Mouse (Mus musculus) 3134 (cell line): Measurements from ENCODE around the gene Cdk2ap2.
"Not testable (repeated sequence)": the region's sequence is repeated elsewhere in the genome, so short reads cannot be mapped to it uniquely, and the experiment has no call there.

Experiments
- DNase-seq: peaks from one replicate; pipeline ENCODE4 v3.0.0-alpha.2; 2011; ENCODE audit warnings: low spot score; ENCODE audit not compliant: insufficient read length; ENCODE audit errors: extremely low read depth

Cdk2ap2 gene

GRCm38 (mm10) chr19:4096642-4097440 lies at the start of gene Cdk2ap2:
Gene Cdk2ap2 (plus strand): TSS chr19:4097182.
- peak; percentile 100 for DNase-seq

GRCm38 (mm10) chr19:4047859-4048258 lies 49.1 kb upstream of the Cdk2ap2 start:
- peak; percentile 37 for DNase-seq

- DNase-seq, result not testable (repeated sequence)
These were observed 47.9 kb upstream of the Cdk2ap2 start for GRCm38 (mm10) chr19:4049069-4049468.

GRCm38 (mm10) chr19:4051016-4051415 lies 46.0 kb upstream of the Cdk2ap2 start:
- DNase-seq, result no peak

GRCm38 (mm10) chr19:4051741-4052515 lies 45.1 kb upstream of the Cdk2ap2 start:
- no peak for DNase-seq

GRCm38 (mm10) chr19:4052516-4053030 lies 44.4 kb upstream of the Cdk2ap2 start:
- DNase-seq, result no peak

GRCm38 (mm10) chr19:4054613-4055012 lies 42.4 kb upstream of the Cdk2ap2 start:
- no peak for DNase-seq

GRCm38 (mm10) chr19:4055216-4055946 lies 41.6 kb upstream of the Cdk2ap2 start:
- DNase-seq, result no peak

- no peak for DNase-seq
These were observed 40.9 kb upstream of the Cdk2ap2 start for GRCm38 (mm10) chr19:4055947-4056693.

GRCm38 (mm10) chr19:4056727-4057126 lies 40.3 kb upstream of the Cdk2ap2 start:
- DNase-seq, result no peak

GRCm38 (mm10) chr19:4057389-4057788 lies 39.6 kb upstream of the Cdk2ap2 start:
- no peak for DNase-seq

- no peak for DNase-seq
These were observed 39.0 kb upstream of the Cdk2ap2 start for GRCm38 (mm10) chr19:4057962-4058361.

- no peak for DNase-seq
These were observed 38.4 kb upstream of the Cdk2ap2 start for GRCm38 (mm10) chr19:4058581-4058980.

GRCm38 (mm10) chr19:4059069-4059740 lies 37.8 kb upstream of the Cdk2ap2 start, which contains the start of gene Gstp3:
Gene Gstp3 (minus strand): TSS chr19:4059569.
- DNase-seq, result no peak

GRCm38 (mm10) chr19:4060044-4060898 lies 36.7 kb upstream of the Cdk2ap2 start:
- DNase-seq, result peak; percentile 41

- no peak for DNase-seq
These were observed 36.0 kb upstream of the Cdk2ap2 start for GRCm38 (mm10) chr19:4060899-4061465.

- DNase-seq, result not testable (repeated sequence)
These were observed 33.6 kb upstream of the Cdk2ap2 start for GRCm38 (mm10) chr19:4063357-4063756.

GRCm38 (mm10) chr19:4064501-4064900 lies 32.5 kb upstream of the Cdk2ap2 start:
- not testable (repeated sequence) for DNase-seq
